Mouse (Mus musculus) stomach, embryonic 16.5 days (tissue): ENCODE measurements around the gene Hspe1. TPM values are rescaled to one million over a fixed set of nuclear protein-coding genes. Genes with fewer than 3 reads are reported as not detected.
A peak's percentile ranks its signal among the peaks of the same experiment; 100 is the strongest.
"Not testable (repeated sequence)": the region's sequence is repeated elsewhere in the genome, so short reads cannot be mapped to it uniquely, and the experiment has no call there.

ENCODE experiments used
- ATAC-seq: fragments of 200-750 bp; cut with Nextera tagmentation; 2 replicates; pipeline ENCODE4 v1.8.0; 2017; ENCODE audit warnings: moderate number of reproducible peaks, moderate TSS enrichment; ENCODE audit not compliant: insufficient read depth, low FRiP score
- H3K27ac ChIP-seq: fragments of 300-500 bp; sonication (generic); 2 replicates; pipeline ENCODE4 v1.5.1; 2014; ENCODE audit warnings: low read length
- H3K27me3 ChIP-seq: fragments of 300-500 bp; sonication (generic); 2 replicates; pipeline ENCODE4 v1.6.1; 2014; ENCODE audit warnings: low read length, control low read depth, mixed read lengths; ENCODE audit not compliant: control insufficient read depth, insufficient read depth
- H3K36me3 ChIP-seq: fragments of 300-500 bp; sonication (generic); 2 replicates; pipeline ENCODE4 v1.6.1; 2014; ENCODE audit warnings: low read length; ENCODE audit not compliant: control insufficient read depth, insufficient read depth
- H3K4me1 ChIP-seq: fragments of 300-500 bp; sonication (generic); 2 replicates; pipeline ENCODE4 v1.6.1; 2014; ENCODE audit warnings: low read length, control low read depth, mixed read lengths; ENCODE audit not compliant: control insufficient read depth, insufficient read depth
- H3K4me2 ChIP-seq: fragments of 300-500 bp; sonication (generic); 2 replicates; pipeline ENCODE4 v1.6.1; 2014; ENCODE audit warnings: low read depth, low read length, mixed read lengths
- H3K4me3 ChIP-seq: fragments of 300-500 bp; sonication (generic); replicated peaks from 2 replicates; pipeline ENCODE4 v1.5.1; 2014; ENCODE audit warnings: mild to moderate bottlenecking, low read length
- H3K9ac ChIP-seq: fragments of 300-500 bp; sonication (generic); 2 replicates; pipeline ENCODE4 v1.6.1; 2014; ENCODE audit warnings: low read length
- H3K9me3 ChIP-seq: fragments of 300-500 bp; sonication (generic); replicated peaks from 2 replicates; pipeline ENCODE4 v1.6.1; 2016; ENCODE audit warnings: low read length, control low read depth; ENCODE audit not compliant: control insufficient read depth
- WGBS: fragments of 180-500 bp; shearing (Covaris S2); extraction: QIAGEN DNeasy Blood & Tissue Kit; methylation state at CpG from one replicate; pipeline ENCODE4 v1.1.7; 2014; 5-methylcytosine and 5-hydroxymethylcytosine counted together
- polyA plus RNA-seq: library from polyadenylated mRNA; unstranded; fragments of >200 nt; fragmentation: Nextera tagmentation; extraction: Ambion mirVana; gene quantifications from 2 replicates; pipeline ENCODE4 v1.2.1, GENCODE M21; 2015

The Hspe1 gene
- polyA plus RNA-seq, 1 experiment from 2014 or later: 480 TPM

GRCm38 (mm10) chr1:55124136-55124535 is 36.2 kb downstream of the Hspe1 start:
- H3K36me3 ChIP-seq, H3K4me1 ChIP-seq, H3K27ac ChIP-seq, H3K4me2 ChIP-seq, H3K9ac ChIP-seq, H3K27me3 ChIP-seq, ATAC-seq, H3K4me3 ChIP-seq, H3K9me3 ChIP-seq: not testable (repeated sequence)
- WGBS: 95% methylated on average over 2 of the region's 2 CpGs

GRCm38 (mm10) chr1:55129716-55130115 is 41.8 kb downstream of the Hspe1 start:
- no peak overlapping the region for H3K9ac ChIP-seq
- H3K36me3 ChIP-seq: no peaks in the 10 kb centered on the region
- WGBS: 90% methylated on average over 5 of the region's 5 CpGs
- peaks cover 11% of the 10 kb centered on the region for H3K4me1 ChIP-seq
- no peak overlapping the region for H3K4me2 ChIP-seq
- H3K27me3 ChIP-seq: no peaks in the 10 kb centered on the region
- no peak overlapping the region for H3K27ac ChIP-seq
- H3K4me3 ChIP-seq: no peak overlapping the region
- H3K9me3 ChIP-seq: no peaks in the 10 kb centered on the region
- no peak for ATAC-seq

- 63% methylated on average over 10 of the region's 10 CpGs for WGBS
- Histone ChIP-seq H3K4me3 (peak overlapping the region; percentile 100), H3K36me3 (no peaks in the 10 kb centered on the region), H3K27me3 (no peaks in the 10 kb centered on the region), H3K9me3 (no peaks in the 10 kb centered on the region), H3K4me1 (peaks cover 11% of the 10 kb centered on the region), H3K4me2 (peak overlapping the region; percentile 69), H3K27ac (peak overlapping the region; percentile 84), H3K9ac (peak overlapping the region; percentile 78)
- ATAC-seq: no peak
Measured at GRCm38 (mm10) chr1:55130190-55130916, 42.4 kb downstream of the Hspe1 start.

GRCm38 (mm10) chr1:55130943-55131401 is 43.0 kb downstream of the Hspe1 start, which contains the start of gene Mob4:
Mob4 (plus strand) TSS chr1:55131231.
- Histone ChIP-seq H3K9me3 (no peaks in the 10 kb centered on the region), H3K27ac (peak within 1 kb of the TSS; percentile 100), H3K4me3 (peak within 1 kb of the TSS; percentile 100), H3K9ac (peak within 1 kb of the TSS; percentile 100), H3K4me2 (peak within 1 kb of the TSS; percentile 78), H3K36me3 (no peaks in the 10 kb centered on the region), H3K27me3 (no peaks in the 10 kb centered on the region), H3K4me1 (peaks cover 13% of the 10 kb centered on the region)
- peak; percentile 97 for ATAC-seq
- under 1% methylated on average over 42 of the region's 42 CpGs for WGBS

GRCm38 (mm10) chr1:55131424-55132014 is 43.6 kb downstream of the Hspe1 start:
- Histone ChIP-seq H3K9ac (peak overlapping the region; percentile 100), H3K27ac (peak overlapping the region; percentile 100), H3K4me1 (peaks cover 13% of the 10 kb centered on the region), H3K36me3 (no peaks in the 10 kb centered on the region), H3K4me2 (peak overlapping the region; percentile 78), H3K27me3 (no peaks in the 10 kb centered on the region), H3K4me3 (peak overlapping the region; percentile 100), H3K9me3 (no peaks in the 10 kb centered on the region)
- under 1% methylated on average over 44 of the region's 47 CpGs for WGBS
- ATAC-seq: peak; percentile 83

- peaks cover 13% of the 10 kb centered on the region for H3K4me1 ChIP-seq
- no peak overlapping the region for H3K27ac ChIP-seq
- no peaks in the 10 kb centered on the region for H3K9me3 ChIP-seq
- H3K27me3 ChIP-seq: no peaks in the 10 kb centered on the region
- peak overlapping the region; percentile 100 for H3K9ac ChIP-seq
- ATAC-seq: no peak
- peak overlapping the region; percentile 100 for H3K4me3 ChIP-seq
- WGBS: 55% methylated on average over 4 of the region's 4 CpGs
- H3K36me3 ChIP-seq: no peaks in the 10 kb centered on the region
- peak overlapping the region; percentile 78 for H3K4me2 ChIP-seq
Measured at GRCm38 (mm10) chr1:55132308-55132707, 44.4 kb downstream of the Hspe1 start.

- Histone ChIP-seq H3K9me3 (no peaks in the 10 kb centered on the region), H3K27ac (no peak overlapping the region), H3K4me1 (peaks cover 13% of the 10 kb centered on the region), H3K27me3 (no peaks in the 10 kb centered on the region), H3K36me3 (peaks cover 3% of the 10 kb centered on the region; the same call in 1 of the 2 replicates), H3K9ac (no peak overlapping the region), H3K4me3 (0 out of 2 replicates have a peak overlapping the region, but pooled peaks have one; percentile 6), H3K4me2 (peak overlapping the region; percentile 27)
- no peak for ATAC-seq
- WGBS: 50% methylated on average over 2 of the region's 2 CpGs
Measured at GRCm38 (mm10) chr1:55133173-55133572, 45.2 kb downstream of the Hspe1 start.

GRCm38 (mm10) chr1:55134301-55134700 is 46.4 kb downstream of the Hspe1 start:
- Histone ChIP-seq H3K4me1 (peaks cover 13% of the 10 kb centered on the region), H3K4me3 (no peak overlapping the region), H3K27ac (no peak overlapping the region), H3K9me3 (no peaks in the 10 kb centered on the region), H3K9ac (no peak overlapping the region), H3K27me3 (no peaks in the 10 kb centered on the region), H3K36me3 (peaks cover 5% of the 10 kb centered on the region; the same call in 1 of the 2 replicates), H3K4me2 (no peak overlapping the region)
- WGBS: 94% methylated on average over 3 of the region's 3 CpGs
- ATAC-seq: no peak

GRCm38 (mm10) chr1:55135846-55136245 is 47.9 kb downstream of the Hspe1 start:
- Histone ChIP-seq H3K27me3 (no peaks in the 10 kb centered on the region), H3K4me3 (no peak overlapping the region), H3K9ac (no peak overlapping the region), H3K4me2 (no peak overlapping the region), H3K27ac (no peak overlapping the region), H3K4me1 (peaks cover 11% of the 10 kb centered on the region), H3K36me3 (peaks cover 5% of the 10 kb centered on the region; the same call in 1 of the 2 replicates), H3K9me3 (no peaks in the 10 kb centered on the region)
- no peak for ATAC-seq
- 93% methylated on average over 1 of the region's 1 CpGs for WGBS
